Mouse (Mus musculus): ENCODE measurements at regions not wholly inside any gene's neighbourhood (a gene's known extent, or its start where the extent isn't known, plus 50 kb on each side); places are given as distances from the start of the nearest gene placed in this dataset.
"Not testable (repeated sequence)": the region's sequence is repeated elsewhere in the genome, so short reads cannot be mapped to it uniquely, and the experiment has no call there.

- Histone ChIP-seq H3K36me3 (ENCODE audit: insufficient read depth, low read length) (no peaks in the 10 kb centered on the region), H3K9me3 (ENCODE audit: low read length) (no peaks in the 10 kb centered on the region), H3K4me1 (ENCODE audit: insufficient read depth, low read length) (no peaks in the 10 kb centered on the region; the same call in 1 of the 2 replicates), H3K4me2 (replicated peaks; ENCODE audit: low read depth, low read length) (no peak overlapping the region), H3K9ac (replicated peaks; ENCODE audit: low read length) (no peak overlapping the region), H3K27ac (ENCODE audit: low read length) (no peak overlapping the region), H3K4me3 (ENCODE audit: low read length) (no peak overlapping the region), H3K27me3 (ENCODE audit: insufficient read depth, low read length) (no peaks in the 10 kb centered on the region)
- 36% methylated on average over 11 of the region's 11 CpGs for WGBS
- ATAC-seq (ENCODE audit: low FRiP score, low TSS enrichment): no peak
These were observed 262.4 kb downstream of the 1810013L24Rik start for GRCm38 (mm10) chr16:9092191-9092848.

- Histone ChIP-seq H3K4me1 (ENCODE audit: insufficient read depth, low read length) (no peaks in the 10 kb centered on the region; the same call in 1 of the 2 replicates), H3K36me3 (ENCODE audit: insufficient read depth, low read length) (no peaks in the 10 kb centered on the region), H3K4me2 (replicated peaks; ENCODE audit: low read depth, low read length) (no peak overlapping the region), H3K9ac (replicated peaks; ENCODE audit: low read length) (no peak overlapping the region), H3K9me3 (ENCODE audit: low read length) (no peaks in the 10 kb centered on the region), H3K4me3 (ENCODE audit: low read length) (no peak overlapping the region), H3K27me3 (ENCODE audit: insufficient read depth, low read length) (no peaks in the 10 kb centered on the region), H3K27ac (ENCODE audit: low read length) (no peak overlapping the region)
- ATAC-seq (ENCODE audit: low FRiP score, low TSS enrichment): no peak
- WGBS: 20% methylated on average over 2 of the region's 2 CpGs
These were observed 263.7 kb downstream of the 1810013L24Rik start for GRCm38 (mm10) chr16:9093593-9093992.

GRCm38 (mm10) chr16:9094201-9094600 lies 264.3 kb downstream of the 1810013L24Rik start:
- Histone ChIP-seq H3K36me3 (ENCODE audit: insufficient read depth, low read length) (no peaks in the 10 kb centered on the region), H3K4me3 (ENCODE audit: low read length) (no peak overlapping the region), H3K4me1 (ENCODE audit: insufficient read depth, low read length) (no peaks in the 10 kb centered on the region; the same call in 1 of the 2 replicates), H3K4me2 (replicated peaks; ENCODE audit: low read depth, low read length) (no peak overlapping the region), H3K27me3 (ENCODE audit: insufficient read depth, low read length) (no peaks in the 10 kb centered on the region), H3K9ac (replicated peaks; ENCODE audit: low read length) (no peak overlapping the region), H3K27ac (ENCODE audit: low read length) (no peak overlapping the region), H3K9me3 (ENCODE audit: low read length) (no peaks in the 10 kb centered on the region)
- 67% methylated on average over 5 of the region's 5 CpGs for WGBS
- no peak for ATAC-seq (ENCODE audit: low FRiP score, low TSS enrichment)

GRCm38 (mm10) chr16:9106211-9106610 lies 276.3 kb downstream of the 1810013L24Rik start:
- Histone ChIP-seq H3K4me1 (ENCODE audit: insufficient read depth, low read length) (no peaks in the 10 kb centered on the region), H3K4me3 (ENCODE audit: low read length) (no peak overlapping the region), H3K4me2 (replicated peaks; ENCODE audit: low read depth, low read length) (no peak overlapping the region), H3K36me3 (ENCODE audit: insufficient read depth, low read length) (no peaks in the 10 kb centered on the region), H3K27ac (ENCODE audit: low read length) (no peak overlapping the region), H3K9ac (replicated peaks; ENCODE audit: low read length) (no peak overlapping the region), H3K9me3 (ENCODE audit: low read length) (0 out of 2 replicates have a peak, but pooled peaks cover 4% of the 10 kb centered on the region), H3K27me3 (ENCODE audit: insufficient read depth, low read length) (no peaks in the 10 kb centered on the region)
- 95% methylated on average over 11 of the region's 11 CpGs for WGBS
- ATAC-seq (ENCODE audit: low FRiP score, low TSS enrichment): no peak

GRCm38 (mm10) chr16:9106676-9107075 lies 276.8 kb downstream of the 1810013L24Rik start:
- not testable (repeated sequence) for ATAC-seq (ENCODE audit: low FRiP score, low TSS enrichment); H3K9me3 ChIP-seq (ENCODE audit: low read length); H3K27ac ChIP-seq (ENCODE audit: low read length); H3K36me3 ChIP-seq (ENCODE audit: insufficient read depth, low read length); H3K4me1 ChIP-seq (ENCODE audit: insufficient read depth, low read length); H3K9ac ChIP-seq (replicated peaks; ENCODE audit: low read length); H3K4me2 ChIP-seq (replicated peaks; ENCODE audit: low read depth, low read length); H3K4me3 ChIP-seq (ENCODE audit: low read length); H3K27me3 ChIP-seq (ENCODE audit: insufficient read depth, low read length)
- WGBS: 91% methylated on average over 8 of the region's 8 CpGs

- H3K27ac ChIP-seq (ENCODE audit: low read length): no peak overlapping the region
- 87% methylated on average over 3 of the region's 3 CpGs for WGBS
These were observed 283.9 kb downstream of the 1810013L24Rik start for GRCm38 (mm10) chr16:9113801-9114200.

GRCm38 (mm10) chr16:9115548-9115947 lies 285.6 kb downstream of the 1810013L24Rik start:
- Histone ChIP-seq H3K4me1 (ENCODE audit: insufficient read depth, low read length) (no peaks in the 10 kb centered on the region), H3K36me3 (ENCODE audit: insufficient read depth, low read length) (no peaks in the 10 kb centered on the region), H3K27me3 (ENCODE audit: insufficient read depth, low read length) (no peaks in the 10 kb centered on the region), H3K4me3 (ENCODE audit: low read length) (no peak overlapping the region), H3K4me2 (replicated peaks; ENCODE audit: low read depth, low read length) (no peak overlapping the region), H3K9me3 (ENCODE audit: low read length) (no peaks in the 10 kb centered on the region; the same call in 1 of the 2 replicates), H3K9ac (replicated peaks; ENCODE audit: low read length) (no peak overlapping the region), H3K27ac (ENCODE audit: low read length) (no peak overlapping the region)
- ATAC-seq (ENCODE audit: low FRiP score, low TSS enrichment): no peak
- 29% methylated on average over 5 of the region's 5 CpGs for WGBS

More at GRCm38 (mm10) chr16:9113801-9114200, 283.9 kb downstream of the 1810013L24Rik start:
- peaks cover 3% of the 10 kb centered on the region; the same call in 1 of the 2 replicates for H3K9me3 ChIP-seq (ENCODE audit: low read length)
- no peak overlapping the region for H3K9ac ChIP-seq (replicated peaks; ENCODE audit: low read length)
- no peaks in the 10 kb centered on the region for H3K36me3 ChIP-seq (ENCODE audit: insufficient read depth, low read length)
- H3K4me1 ChIP-seq (ENCODE audit: insufficient read depth, low read length): no peaks in the 10 kb centered on the region
- no peaks in the 10 kb centered on the region for H3K27me3 ChIP-seq (ENCODE audit: insufficient read depth, low read length)
- H3K4me2 ChIP-seq (replicated peaks; ENCODE audit: low read depth, low read length): no peak overlapping the region
- no peak for ATAC-seq (ENCODE audit: low FRiP score, low TSS enrichment)
- no peak overlapping the region for H3K4me3 ChIP-seq (ENCODE audit: low read length)

- H3K9ac ChIP-seq (replicated peaks; ENCODE audit: low read length): no peak overlapping the region
- H3K27ac ChIP-seq (ENCODE audit: low read length): no peak overlapping the region
- 79% methylated on average over 2 of the region's 2 CpGs for WGBS
- no peaks in the 10 kb centered on the region for H3K9me3 ChIP-seq (ENCODE audit: low read length)
- H3K36me3 ChIP-seq (ENCODE audit: insufficient read depth, low read length): no peaks in the 10 kb centered on the region
- H3K27me3 ChIP-seq (ENCODE audit: insufficient read depth, low read length): no peaks in the 10 kb centered on the region
- H3K4me1 ChIP-seq (ENCODE audit: insufficient read depth, low read length): no peaks in the 10 kb centered on the region
- no peak overlapping the region for H3K4me3 ChIP-seq (ENCODE audit: low read length)
- no peak for ATAC-seq (ENCODE audit: low FRiP score, low TSS enrichment)
- no peak overlapping the region for H3K4me2 ChIP-seq (replicated peaks; ENCODE audit: low read depth, low read length)
These were observed 291.7 kb downstream of the 1810013L24Rik start for GRCm38 (mm10) chr16:9121581-9121980.

GRCm38 (mm10) chr16:9132113-9132512 lies 302.2 kb downstream of the 1810013L24Rik start:
- 69% methylated on average over 3 of the region's 3 CpGs for WGBS

GRCm38 (mm10) chr16:9132778-9133177 lies 302.9 kb downstream of the 1810013L24Rik start:
- no peak overlapping the region for H3K4me2 ChIP-seq (replicated peaks; ENCODE audit: low read depth, low read length)
- H3K9ac ChIP-seq (replicated peaks; ENCODE audit: low read length): no peak overlapping the region
- H3K4me3 ChIP-seq (ENCODE audit: low read length): no peak overlapping the region
- H3K27ac ChIP-seq (ENCODE audit: low read length): no peak overlapping the region
- H3K36me3 ChIP-seq (ENCODE audit: insufficient read depth, low read length): no peaks in the 10 kb centered on the region
- no peaks in the 10 kb centered on the region for H3K9me3 ChIP-seq (ENCODE audit: low read length)
- no peak for ATAC-seq (ENCODE audit: low FRiP score, low TSS enrichment)
- H3K4me1 ChIP-seq (ENCODE audit: insufficient read depth, low read length): no peaks in the 10 kb centered on the region
- H3K27me3 ChIP-seq (ENCODE audit: insufficient read depth, low read length): no peaks in the 10 kb centered on the region

More at GRCm38 (mm10) chr16:9132113-9132512, 302.2 kb downstream of the 1810013L24Rik start:
- Histone ChIP-seq H3K27ac (ENCODE audit: low read length) (no peak overlapping the region), H3K36me3 (ENCODE audit: insufficient read depth, low read length) (no peaks in the 10 kb centered on the region), H3K4me2 (replicated peaks; ENCODE audit: low read depth, low read length) (no peak overlapping the region), H3K4me3 (ENCODE audit: low read length) (no peak overlapping the region), H3K9ac (replicated peaks; ENCODE audit: low read length) (no peak overlapping the region), H3K4me1 (ENCODE audit: insufficient read depth, low read length) (no peaks in the 10 kb centered on the region), H3K9me3 (ENCODE audit: low read length) (no peaks in the 10 kb centered on the region), H3K27me3 (ENCODE audit: insufficient read depth, low read length) (no peaks in the 10 kb centered on the region)
- no peak for ATAC-seq (ENCODE audit: low FRiP score, low TSS enrichment)
